Mouse (Mus musculus) MEL (cell line): ENCODE results near the gene Cebpg. TPM values are rescaled to one million over a fixed set of nuclear protein-coding genes. Genes with fewer than 3 reads are reported as not detected.

Source experiments
- DNase-seq: peaks from one replicate; pipeline ENCODE4 v3.0.0; 2011; ENCODE audit warnings: low read depth, low spot score
- H3K27ac ChIP-seq: 2 replicates; pipeline ENCODE4 v1.5.1; 2012; ENCODE audit warnings: low read depth, mild to moderate bottlenecking, control low read depth, low read length, moderate library complexity; ENCODE audit not compliant: control insufficient read depth
- H3K27me3 ChIP-seq, 2 experiments: fragments of 150-350 bp in 1 of 2; sonication (generic) in 1 of 2; 2 replicates each; pipeline ENCODE4 v1.6.1; 2012; ENCODE audit warnings: low read length in 2 of 2, mild to moderate bottlenecking in 2 of 2, improper control_type of control experiment in 1 of 2, moderate library complexity in 1 of 2; ENCODE audit not compliant: insufficient read depth in 2 of 2, control insufficient read depth in 1 of 2
- H3K36me3 ChIP-seq, 2 experiments: 2 replicates each; pipeline ENCODE4 v1.6.1; 2012 to 2014; ENCODE audit warnings: low read length in 2 of 2, improper control_type of control experiment in 1 of 2, inconsistent platforms in 1 of 2, mild to moderate bottlenecking in 1 of 2; ENCODE audit not compliant: insufficient read depth in 2 of 2, control insufficient read depth in 1 of 2
- H3K4me1 ChIP-seq, 2 experiments: fragments of 150-350 bp in 1 of 2; sonication (generic) in 1 of 2; 2 replicates each; pipeline ENCODE4 v1.6.1; 2012; ENCODE audit warnings: low read length in 2 of 2, improper control_type of control experiment in 1 of 2, mild to moderate bottlenecking in 1 of 2; ENCODE audit not compliant: insufficient read depth in 2 of 2, control insufficient read depth in 1 of 2
- H3K4me3 ChIP-seq, 2 experiments: fragments of 150-350 bp in 1 of 2; sonication (generic) in 1 of 2; 2 replicates each; pipeline ENCODE4 v1.5.1; 2012; ENCODE audit warnings: low read depth in 2 of 2, low read length in 2 of 2, mild to moderate bottlenecking in 2 of 2, moderate library complexity in 2 of 2, control low read depth in 1 of 2, improper control_type of control experiment in 1 of 2; ENCODE audit not compliant: control insufficient read depth in 1 of 2, insufficient read depth in 1 of 2
- H3K79me2 ChIP-seq: 2 replicates; pipeline ENCODE4 v1.6.1; 2012; ENCODE audit warnings: mild to moderate bottlenecking, low read length, moderate library complexity; ENCODE audit not compliant: control insufficient read depth, poor library complexity, insufficient read depth
- H3K9ac ChIP-seq: 2 replicates; pipeline ENCODE4 v1.6.1; 2012; ENCODE audit warnings: low read depth, mild to moderate bottlenecking, control low read depth, low read length, moderate library complexity; ENCODE audit not compliant: control insufficient read depth, poor library complexity, severe bottlenecking
- H3K9me3 ChIP-seq: fragments of 150-350 bp; sonication (generic); replicated peaks from 2 replicates; pipeline ENCODE4 v1.6.1; 2012; ENCODE audit warnings: mild to moderate bottlenecking, low read length, improper control_type of control experiment, moderate library complexity; ENCODE audit not compliant: insufficient read depth
- BHLHE40 ChIP-seq: IDR thresholded peaks from 2 replicates; pipeline ENCODE4 v1.6.1; 2012; ENCODE audit warnings: low read depth, mild to moderate bottlenecking, inconsistent platforms, low read length, improper control_type of control experiment, borderline replicate concordance
- CHD1 ChIP-seq: IDR thresholded peaks from 2 replicates; pipeline ENCODE4 v1.6.1; 2012; ENCODE audit warnings: low read depth, mild to moderate bottlenecking, inconsistent platforms, low read length, improper control_type of control experiment
- CTCF ChIP-seq, 3 experiments: IDR thresholded peaks in 2 of 3; conservative IDR thresholded peaks in 1 of 3; 2 replicates each; pipeline ENCODE4 v1.5.1; 2011 to 2012; ENCODE audit warnings: low read length in 3 of 3, low read depth in 2 of 3, mild to moderate bottlenecking in 2 of 3, improper control_type of control experiment in 1 of 3, inconsistent platforms in 1 of 3, mixed read lengths in 1 of 3, moderate library complexity in 1 of 3; ENCODE audit not compliant: control insufficient read depth in 1 of 3, insufficient read depth in 1 of 3, poor library complexity in 1 of 3, severe bottlenecking in 1 of 3
- E2F4 ChIP-seq: IDR thresholded peaks from 2 replicates; pipeline ENCODE4 v1.6.1; 2011; ENCODE audit warnings: low read depth, low read length, improper control_type of control experiment, borderline replicate concordance
- ELF1 ChIP-seq: IDR thresholded peaks from 2 replicates; pipeline ENCODE4 v1.6.1; 2014; ENCODE audit warnings: low read depth, mild to moderate bottlenecking, inconsistent platforms, low read length, improper control_type of control experiment, moderate library complexity
- ETS1 ChIP-seq: IDR thresholded peaks from 2 replicates; pipeline ENCODE4 v1.6.1; 2012; ENCODE audit warnings: low read depth, mild to moderate bottlenecking, inconsistent platforms, low read length, improper control_type of control experiment, moderate library complexity
- GABPA ChIP-seq: IDR thresholded peaks from 2 replicates; pipeline ENCODE4 v1.6.1; 2012; ENCODE audit warnings: low read depth, mild to moderate bottlenecking, inconsistent platforms, low read length, improper control_type of control experiment, moderate library complexity
- GATA1 ChIP-seq: IDR thresholded peaks from 2 replicates; pipeline ENCODE4 v1.6.1; 2011; ENCODE audit warnings: low read depth, low read length, improper control_type of control experiment
- JUND ChIP-seq: IDR thresholded peaks from 2 replicates; pipeline ENCODE4 v1.6.1; 2011; ENCODE audit warnings: low read depth, mild to moderate bottlenecking, improper control_type of control experiment, low read length
- KAT2A ChIP-seq: conservative IDR thresholded peaks from 2 replicates; pipeline ENCODE4 v1.6.1; 2012; ENCODE audit warnings: low read depth, low read length, improper control_type of control experiment, inconsistent platforms
- MAFK ChIP-seq: IDR thresholded peaks from 2 replicates; pipeline ENCODE4 v1.6.1; 2011; ENCODE audit warnings: low read depth, mild to moderate bottlenecking, low read length, improper control_type of control experiment, borderline replicate concordance
- MAX ChIP-seq: IDR thresholded peaks from 2 replicates; pipeline ENCODE4 v1.6.1; 2011; ENCODE audit warnings: low read length, improper control_type of control experiment
- MAZ ChIP-seq: IDR thresholded peaks from 2 replicates; pipeline ENCODE4 v1.6.1; 2012; ENCODE audit warnings: low read depth, mild to moderate bottlenecking, inconsistent platforms, low read length, improper control_type of control experiment
- MEF2A ChIP-seq: IDR thresholded peaks from 2 replicates; pipeline ENCODE4 v1.6.1; 2014; ENCODE audit warnings: low read depth, mild to moderate bottlenecking, inconsistent platforms, low read length, improper control_type of control experiment; ENCODE audit not compliant: poor library complexity, insufficient replicate concordance, severe bottlenecking; ENCODE audit errors: extremely low read depth
- MXI1 ChIP-seq: IDR thresholded peaks from 2 replicates; pipeline ENCODE4 v1.6.1; 2011; ENCODE audit warnings: mild to moderate bottlenecking, low read depth, low read length, improper control_type of control experiment
- MYB ChIP-seq: IDR thresholded peaks from 2 replicates; pipeline ENCODE4 v1.6.1; 2011; ENCODE audit warnings: mild to moderate bottlenecking, low read depth, low read length, improper control_type of control experiment
- MYC ChIP-seq: IDR thresholded peaks from 2 replicates; pipeline ENCODE4 v1.6.1; 2011; ENCODE audit warnings: low read depth, mild to moderate bottlenecking, low read length, improper control_type of control experiment, moderate library complexity
- NELFE ChIP-seq: IDR thresholded peaks from 2 replicates; pipeline ENCODE4 v1.6.1; 2011; ENCODE audit warnings: low read depth, low read length, improper control_type of control experiment
- NRF1 ChIP-seq: IDR thresholded peaks from 2 replicates; pipeline ENCODE4 v1.6.1; 2014; ENCODE audit warnings: low read depth, mild to moderate bottlenecking, inconsistent platforms, low read length, improper control_type of control experiment, moderate library complexity; ENCODE audit not compliant: poor library complexity, insufficient read depth, severe bottlenecking
- POLR2A ChIP-seq, 2 experiments: IDR thresholded peaks; 2 replicates each; pipeline ENCODE4 v1.6.1; 2011 to 2012; ENCODE audit warnings: low read length in 2 of 2, mild to moderate bottlenecking in 2 of 2, control low read depth in 1 of 2, improper control_type of control experiment in 1 of 2, low read depth in 1 of 2, moderate library complexity in 1 of 2; ENCODE audit not compliant: control insufficient read depth in 1 of 2, insufficient read depth in 1 of 2, poor library complexity in 1 of 2
- POLR2AphosphoS5 ChIP-seq: IDR thresholded peaks from 2 replicates; pipeline ENCODE4 v1.6.1; 2012; ENCODE audit warnings: low read depth, borderline replicate concordance, mild to moderate bottlenecking, inconsistent platforms, low read length, moderate library complexity, mixed read lengths
- RAD21 ChIP-seq: IDR thresholded peaks from 2 replicates; pipeline ENCODE4 v1.6.1; 2011; ENCODE audit warnings: mild to moderate bottlenecking, low read depth, low read length, improper control_type of control experiment
- RCOR1 ChIP-seq: IDR thresholded peaks from 2 replicates; pipeline ENCODE4 v1.6.1; 2012; ENCODE audit warnings: low read depth, mild to moderate bottlenecking, inconsistent platforms, low read length, improper control_type of control experiment
- SIN3A ChIP-seq: IDR thresholded peaks from 2 replicates; pipeline ENCODE4 v1.6.1; 2012; ENCODE audit warnings: low read length, improper control_type of control experiment, inconsistent platforms
- TAL1 ChIP-seq: IDR thresholded peaks from 2 replicates; pipeline ENCODE4 v1.6.1; 2012; ENCODE audit warnings: mild to moderate bottlenecking, inconsistent platforms, low read length, moderate library complexity, mixed read lengths
- UBTF ChIP-seq: IDR thresholded peaks from 2 replicates; pipeline ENCODE4 v1.6.1; 2012; ENCODE audit warnings: low read depth, mild to moderate bottlenecking, inconsistent platforms, low read length, improper control_type of control experiment, moderate library complexity, borderline replicate concordance; ENCODE audit not compliant: insufficient read depth
- ZC3H11A ChIP-seq: IDR thresholded peaks from 2 replicates; pipeline ENCODE4 v1.6.1; 2012; ENCODE audit warnings: low read depth, mild to moderate bottlenecking, inconsistent platforms, low read length, improper control_type of control experiment
- ZKSCAN1 ChIP-seq: IDR thresholded peaks from 2 replicates; pipeline ENCODE4 v1.6.1; 2012; ENCODE audit warnings: low read depth, mild to moderate bottlenecking, inconsistent platforms, low read length, improper control_type of control experiment, moderate library complexity
- ZNF384 ChIP-seq: IDR thresholded peaks from 2 replicates; pipeline ENCODE4 v1.6.1; 2012; ENCODE audit warnings: low read depth, mild to moderate bottlenecking, inconsistent platforms, low read length, improper control_type of control experiment
- polyA plus RNA-seq, 2 experiments: library from polyadenylated mRNA; stranded (reverse) in 1 of 2; unstranded in 1 of 2; fragments of >175 nt in 1 of 2; fragments of >200 nt in 1 of 2; gene quantifications; 2 replicates each; pipeline versions ENCODE4 v1.2.1 to v1.2.4; 2012; ENCODE audit warnings: low replicate concordance in 2 of 2, low read depth in 1 of 2; ENCODE audit not compliant: insufficient read length in 2 of 2, insufficient read depth in 1 of 2, missing spikeins in 1 of 2
- total RNA-seq: library from RNA; depleted of rRNA; stranded (reverse); fragments of 300-350 nt; gene quantifications from 2 replicates; pipeline ENCODE4 v1.2.3, GENCODE M21; 2012

Gene Cebpg
- total and polyA plus RNA-seq, 3 experiments = 17.3 to 20.7 TPM; not detected in 1

GRCm38 (mm10) chr7:35028559-35028958, 27.8 kb downstream of the Cebpg start:
- H3K27ac ChIP-seq = no peak overlapping the region
- no peaks in the 10 kb centered on the region for H3K4me1 ChIP-seq
- no peaks in the 10 kb centered on the region for H3K36me3 ChIP-seq
- H3K9me3 ChIP-seq = no peaks in the 10 kb centered on the region
- H3K4me3 ChIP-seq = no peak overlapping the region
- no peak overlapping the region for H3K9ac ChIP-seq
- H3K79me2 ChIP-seq = no peaks in the 10 kb centered on the region
- no peak for TF ChIP-seq MEF2A
- TF ChIP-seq POLR2A (IDR thresholded peaks at IDR 0.05; ENCODE audit: control insufficient read depth in 1 of 2, insufficient read depth in 1 of 2, low read depth in 1 of 2, low read length in 2 of 2, poor library complexity in 1 of 2) = no peak
- no peak for TF ChIP-seq CTCF (IDR thresholded peaks at IDR 0.05 in 2 of 3, conservative IDR thresholded peaks at IDR 0.05 in 1 of 3; ENCODE audit: control insufficient read depth in 1 of 3, insufficient read depth in 1 of 3, low read depth in 2 of 3, low read length in 3 of 3, poor library complexity in 1 of 3, severe bottlenecking in 1 of 3)
- no peak for TF ChIP-seq GABPA
- TF ChIP-seq NRF1 = no peak
- no peak for TF ChIP-seq ZKSCAN1
- TF ChIP-seq UBTF = no peak
- no peak for TF ChIP-seq ZNF384
- TF ChIP-seq JUND = no peak
- TF ChIP-seq RCOR1 = no peak
- no peak for TF ChIP-seq ELF1
- TF ChIP-seq ZC3H11A = no peak
- TF ChIP-seq NELFE = no peak
- TF ChIP-seq RAD21 = no peak
- no peak for TF ChIP-seq SIN3A
- TF ChIP-seq E2F4 = no peak
- TF ChIP-seq KAT2A = no peak
- no peak for TF ChIP-seq GATA1
- TF ChIP-seq POLR2AphosphoS5 = no peak
- H3K27me3 ChIP-seq = no peaks in the 10 kb centered on the region
- no peak for DNase-seq

- Histone ChIP-seq H3K36me3 (no peaks in the 10 kb centered on the region), H3K79me2 (no peaks in the 10 kb centered on the region), H3K4me1 (no peaks in the 10 kb centered on the region), H3K4me3 (no peak overlapping the region), H3K27ac (no peak overlapping the region), H3K27me3 (no peaks in the 10 kb centered on the region), H3K9ac (no peak overlapping the region), H3K9me3 (no peaks in the 10 kb centered on the region)
- no peak for DNase-seq
- TF ChIP-seq ZKSCAN1 = no peak
- TF ChIP-seq MAX = no peak
- no peak for TF ChIP-seq ZC3H11A
- TF ChIP-seq KAT2A = no peak
- TF ChIP-seq RAD21 = no peak
- no peak for TF ChIP-seq NRF1
- TF ChIP-seq MAFK = no peak
- no peak for TF ChIP-seq POLR2AphosphoS5
- TF ChIP-seq MYB = no peak
- no peak for TF ChIP-seq CHD1
- TF ChIP-seq BHLHE40 = no peak
- no peak for TF ChIP-seq MAZ
- no peak for TF ChIP-seq JUND
- TF ChIP-seq ETS1 = no peak
- no peak for TF ChIP-seq MYC
- TF ChIP-seq TAL1 = no peak
- no peak for TF ChIP-seq MXI1
- TF ChIP-seq NELFE = no peak
Observed at GRCm38 (mm10) chr7:35027801-35028420, 28.5 kb downstream of the Cebpg start.
